Mouse (Mus musculus) adrenal gland, postnatal 4 days (tissue): ENCODE data around the gene Ush2a. TPM values are rescaled to one million over a fixed set of nuclear protein-coding genes. Genes with fewer than 3 reads are reported as not detected.

Source experiments
- DNase-seq, 2 experiments: peaks; one replicate each; pipeline ENCODE4 v3.0.0; 2021 to 2022; ENCODE audit warnings: low spot score in 2 of 2, mixed read lengths in 2 of 2
- total RNA-seq, 2 experiments: library from RNA; stranded (reverse); gene quantifications; 2 replicates each; pipeline ENCODE4 v1.2.3; 2021

Ush2a gene
- total RNA-seq, 2 experiments from 2014 or later, result 0.08 to 0.17 TPM

DNA sequence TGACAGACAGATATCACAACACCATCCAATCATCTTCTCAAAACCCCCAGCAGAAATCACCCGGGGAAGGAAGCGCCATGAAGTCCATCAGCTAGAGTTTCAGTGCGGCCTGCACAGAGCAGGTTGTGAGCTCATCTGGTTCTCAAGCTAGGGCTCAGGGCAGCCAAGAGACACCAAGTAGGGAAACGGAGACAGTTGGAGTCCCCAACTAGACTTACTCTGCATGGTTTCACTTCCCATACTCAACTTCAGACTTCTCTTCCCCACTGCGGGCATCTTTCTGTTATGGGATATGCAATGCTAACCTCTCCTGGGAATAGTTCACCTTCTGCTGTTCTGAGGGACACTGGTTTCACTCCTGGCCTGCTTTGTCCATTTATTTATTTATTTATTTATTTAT lies 277.8 kb downstream of the Ush2a start:
- DNase-seq, result no peak

DNA sequence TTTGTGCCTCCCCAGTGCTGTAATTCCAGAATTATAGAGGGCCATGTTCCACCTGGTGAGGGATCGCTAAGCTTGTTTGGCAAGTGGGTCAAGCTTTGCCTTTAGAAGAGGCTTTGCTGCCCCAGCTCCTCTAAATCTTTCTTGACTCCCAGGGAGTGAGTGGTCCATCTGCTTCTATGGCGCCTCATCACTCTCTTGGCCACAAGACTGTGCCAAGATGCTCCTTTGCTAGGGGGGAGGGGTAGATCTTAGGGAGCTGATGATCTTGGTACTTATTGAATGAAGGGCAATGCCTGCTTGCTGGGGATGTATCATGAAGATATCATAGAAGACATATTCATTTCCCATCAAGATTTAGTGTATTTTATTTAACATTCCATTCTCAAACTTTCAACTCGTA lies 279.7 kb downstream of the Ush2a start:
- no peak for DNase-seq

DNA sequence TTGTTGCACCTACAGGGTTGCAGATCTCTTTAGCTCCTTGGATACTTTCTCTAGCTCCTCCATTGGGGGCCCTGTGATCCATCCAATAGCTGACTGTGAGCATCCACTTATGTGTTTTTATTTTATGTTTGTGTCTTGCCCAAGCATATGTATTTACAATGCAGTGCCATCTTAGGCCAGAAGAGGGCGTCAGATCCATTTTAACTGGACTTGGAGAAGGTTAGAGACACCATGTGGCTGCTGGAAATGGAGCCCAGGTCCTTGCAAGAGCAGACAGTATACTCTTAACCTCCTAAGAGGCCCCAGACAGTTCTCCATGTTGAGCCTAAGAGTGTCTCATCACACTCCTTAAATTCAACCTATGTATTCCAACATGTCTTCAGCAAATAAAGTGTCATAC lies 281.5 kb downstream of the Ush2a start:
- DNase-seq, result no peak

DNA sequence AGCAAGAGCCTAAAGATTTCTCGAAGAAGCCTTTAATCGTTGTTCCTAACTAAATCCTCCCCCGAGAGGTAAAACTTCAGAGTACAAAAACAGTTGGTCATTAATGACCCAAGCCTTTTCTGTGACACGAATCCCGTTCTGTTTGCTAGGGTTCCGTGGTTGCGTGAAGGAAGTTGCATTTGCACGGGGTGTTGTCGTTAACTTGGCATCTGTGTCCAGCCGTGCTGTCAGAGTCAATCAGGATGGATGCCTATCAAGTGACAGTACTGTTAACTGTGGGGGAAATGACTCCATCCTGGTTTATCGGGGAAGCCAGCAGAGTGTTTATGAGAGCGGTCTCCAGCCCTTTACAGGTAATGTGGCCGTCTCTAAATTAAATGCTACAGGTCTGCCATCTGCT lies 287.9 kb downstream of the Ush2a start:
- no peak for DNase-seq

DNA sequence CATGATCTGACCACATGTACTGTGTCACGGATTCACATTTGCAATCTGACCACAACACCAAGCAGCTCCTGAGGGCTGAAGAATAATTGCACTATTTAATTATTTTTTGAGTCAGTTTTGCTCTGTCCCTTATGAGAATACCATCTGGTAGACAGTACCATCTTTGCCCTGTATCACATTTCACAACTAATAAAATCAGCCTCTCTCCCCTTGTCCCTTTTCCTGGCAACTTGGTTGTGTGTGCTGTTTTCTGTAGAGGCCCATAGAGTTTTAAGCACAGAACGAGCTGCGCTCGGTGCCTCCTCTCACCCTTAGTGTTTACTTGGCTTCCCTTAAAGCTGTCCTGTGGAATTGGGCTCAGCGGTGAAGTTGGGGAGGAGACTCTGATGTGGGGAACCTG lies 290.0 kb downstream of the Ush2a start:
- DNase-seq, result no peak

DNA sequence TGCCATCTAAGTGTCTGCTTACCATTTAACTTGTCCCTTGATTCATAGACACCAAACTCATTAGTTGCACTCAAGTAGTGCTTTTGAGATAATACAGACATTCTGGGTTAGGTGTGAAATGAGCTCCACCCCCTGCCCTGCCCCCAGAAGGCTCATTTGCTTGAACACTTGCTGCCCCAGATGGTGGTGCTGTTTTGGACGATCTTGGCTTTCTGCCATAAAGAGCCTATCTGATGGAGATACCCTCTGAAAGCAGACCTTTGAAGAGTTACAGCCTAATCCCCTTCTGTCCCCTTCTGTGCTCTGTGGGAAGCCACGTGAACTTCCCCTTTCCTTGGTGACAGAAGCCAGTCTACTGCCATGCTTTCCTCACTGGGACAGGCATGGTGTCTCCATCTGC lies 297.1 kb downstream of the Ush2a start:
- no peak for DNase-seq

DNA sequence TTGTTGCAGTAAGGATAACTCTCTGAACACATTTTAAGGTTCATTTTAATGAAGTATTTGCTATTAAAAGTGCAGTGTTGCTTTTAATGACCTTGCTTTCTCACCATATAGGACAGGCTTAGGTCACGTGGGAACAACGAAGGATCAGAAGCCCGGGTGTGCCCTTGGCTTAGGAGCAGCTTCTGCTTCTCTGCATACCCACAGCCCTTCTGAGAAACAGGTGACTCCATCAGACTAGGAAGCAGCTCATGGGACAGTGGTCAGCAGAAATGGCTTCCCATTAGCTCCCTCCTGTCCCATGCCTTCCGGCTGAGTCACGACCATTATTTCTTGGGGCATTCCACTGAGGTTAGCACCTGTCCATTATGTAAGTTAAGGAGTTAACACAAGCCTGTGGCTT lies 304.4 kb downstream of the Ush2a start:
- no peak for DNase-seq

DNA sequence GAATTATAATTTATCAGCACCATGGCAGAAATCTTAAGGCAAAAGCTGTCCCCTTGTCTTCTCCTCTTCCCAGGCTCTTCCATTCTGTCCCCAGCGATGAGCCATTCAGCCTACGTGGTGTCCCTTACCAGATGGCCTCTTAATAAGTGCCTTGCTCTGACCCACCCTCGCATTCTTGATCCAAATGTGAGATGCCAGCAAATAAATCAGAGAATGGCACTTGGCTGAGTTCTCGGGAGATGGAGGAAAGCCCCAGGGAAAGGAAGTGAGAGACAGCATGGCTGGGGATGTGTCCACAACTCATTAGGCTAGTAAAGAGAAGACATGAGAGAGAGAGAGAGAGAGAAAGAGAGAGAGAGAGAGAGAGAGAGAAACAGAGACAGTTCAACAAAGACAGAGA lies 305.7 kb downstream of the Ush2a start:
- no peak for DNase-seq

DNA sequence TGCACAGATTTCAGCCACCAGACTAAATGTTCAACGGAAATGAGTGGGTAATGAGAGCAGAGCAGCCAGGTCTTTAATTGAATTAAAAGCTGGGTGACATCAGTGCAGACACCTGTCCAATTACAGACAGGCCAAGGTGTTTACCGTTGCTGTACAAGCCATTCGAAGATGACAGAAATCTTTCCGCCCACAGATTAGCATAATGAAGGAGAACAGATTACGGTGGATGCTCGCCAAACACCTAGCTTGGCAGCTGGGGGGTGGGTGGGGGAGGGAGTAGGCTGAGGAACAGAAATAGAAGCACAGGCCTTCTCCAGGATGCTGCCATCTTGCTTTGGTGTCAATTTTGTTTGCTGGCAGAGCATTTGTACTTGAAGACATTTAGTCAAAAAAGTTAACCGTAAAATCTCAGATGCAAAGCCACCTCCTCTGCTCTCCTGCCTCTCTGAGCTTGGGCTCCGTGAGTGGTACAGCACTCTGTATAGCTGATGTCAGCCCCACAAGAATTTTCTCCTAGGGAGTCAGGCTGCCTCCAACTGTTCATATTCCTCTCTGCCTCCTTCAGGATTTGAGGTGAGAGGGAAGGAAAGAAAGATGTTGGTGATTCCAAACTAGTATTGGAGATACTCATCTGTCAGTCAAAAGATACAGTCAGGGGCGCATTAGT lies 306.6 kb downstream of the Ush2a start:
- no peak for DNase-seq

DNA sequence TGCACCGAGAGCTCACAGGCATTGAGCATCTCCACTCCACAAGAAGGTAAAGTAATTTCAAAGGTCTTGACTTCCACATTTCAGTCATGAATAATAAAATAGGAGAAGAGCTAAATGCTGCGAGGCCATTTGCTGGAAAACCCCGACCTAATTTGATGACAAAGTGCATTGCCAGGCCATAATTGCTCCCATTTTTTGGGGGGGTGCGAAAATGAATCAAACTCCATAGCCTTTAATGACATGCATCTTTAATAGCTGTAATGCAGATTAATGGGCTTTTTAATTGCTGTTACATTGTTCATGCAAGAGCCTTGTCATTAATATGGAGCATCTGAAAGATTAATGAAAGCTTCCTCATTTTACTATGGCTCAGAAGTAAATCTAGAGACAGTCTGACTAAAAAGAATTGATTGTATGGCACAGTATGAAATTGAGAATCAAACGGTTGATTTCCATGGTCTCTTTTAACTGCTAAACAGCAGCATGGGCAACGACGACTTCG lies 314.5 kb downstream of the Ush2a start:
- no peak for DNase-seq

DNA sequence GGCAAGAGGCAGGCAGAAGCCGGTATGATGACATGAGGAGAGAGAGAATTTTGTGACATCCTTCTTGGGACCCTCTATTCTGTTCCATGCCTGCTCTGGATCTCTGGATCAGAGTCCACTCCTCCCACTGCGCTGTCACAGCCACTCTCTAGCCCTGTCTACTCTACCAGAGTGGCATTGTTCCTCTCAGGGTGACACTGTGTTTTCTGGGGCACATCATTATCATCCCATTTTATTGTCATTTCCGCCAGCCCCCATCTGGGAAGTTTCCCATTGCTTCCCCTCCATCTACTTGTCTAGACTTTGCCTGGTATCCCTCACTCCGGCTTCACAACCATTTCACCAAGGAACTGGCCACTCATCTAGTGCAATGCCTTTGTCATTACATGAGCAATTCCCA lies 315.6 kb downstream of the Ush2a start:
- no peak for DNase-seq

DNA sequence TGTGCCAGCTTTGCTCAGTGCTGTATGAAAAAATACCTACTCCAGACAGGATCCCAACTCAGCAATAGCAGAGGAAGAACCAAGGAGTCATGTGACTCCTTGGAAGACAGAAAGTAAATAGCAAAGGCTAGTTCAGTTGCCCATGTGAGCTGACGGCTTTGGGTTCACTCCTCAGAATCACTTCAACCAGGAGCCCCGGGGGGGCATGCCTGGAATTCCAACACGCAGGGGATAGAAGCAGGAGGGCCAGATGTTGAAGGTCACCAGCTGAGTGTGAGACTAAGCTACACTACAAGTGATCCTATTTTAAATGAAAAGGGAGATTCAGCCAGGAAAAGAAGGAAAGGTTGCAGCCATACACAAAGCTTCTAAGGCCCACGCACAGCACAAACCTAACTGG lies 319.3 kb downstream of the Ush2a start:
- no peak for DNase-seq

DNA sequence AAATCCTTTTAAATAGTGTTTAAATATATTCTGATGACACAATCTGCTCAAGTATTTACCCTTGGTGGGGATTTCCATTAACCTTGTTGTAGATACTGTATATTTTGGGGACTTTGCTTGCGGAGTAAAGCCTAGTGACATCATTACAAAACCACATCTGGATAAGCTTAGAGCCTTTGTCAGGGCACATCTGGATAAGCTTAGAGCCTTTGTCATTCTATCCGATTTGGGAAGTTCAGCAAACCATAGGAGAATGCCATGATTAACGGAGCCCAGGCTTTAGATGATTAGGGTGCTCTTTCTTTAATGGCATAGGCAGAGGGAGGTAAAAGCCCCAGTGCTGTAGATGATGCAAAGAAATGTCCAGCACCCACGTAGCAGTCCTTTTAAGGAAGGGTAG lies 333.4 kb downstream of the Ush2a start:
- no peak for DNase-seq

DNA sequence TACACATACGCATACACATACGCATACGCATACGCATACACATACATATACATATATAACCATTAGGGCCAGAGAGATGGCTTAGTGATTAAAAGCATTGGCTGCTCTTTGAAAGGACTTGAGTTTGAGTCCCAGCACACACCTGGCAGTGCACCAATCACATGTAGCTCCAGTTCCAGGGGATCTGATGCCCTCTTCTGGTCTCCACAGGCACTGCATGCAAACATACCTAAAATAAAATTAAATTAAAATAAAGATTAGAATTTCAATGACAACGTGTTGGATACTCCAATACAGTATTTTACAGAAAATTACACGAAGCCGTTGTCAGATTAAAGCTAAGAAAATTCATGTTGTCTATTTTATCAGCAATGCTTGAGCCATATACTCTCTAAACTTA lies 336.2 kb downstream of the Ush2a start:
- DNase-seq, result no peak

DNA sequence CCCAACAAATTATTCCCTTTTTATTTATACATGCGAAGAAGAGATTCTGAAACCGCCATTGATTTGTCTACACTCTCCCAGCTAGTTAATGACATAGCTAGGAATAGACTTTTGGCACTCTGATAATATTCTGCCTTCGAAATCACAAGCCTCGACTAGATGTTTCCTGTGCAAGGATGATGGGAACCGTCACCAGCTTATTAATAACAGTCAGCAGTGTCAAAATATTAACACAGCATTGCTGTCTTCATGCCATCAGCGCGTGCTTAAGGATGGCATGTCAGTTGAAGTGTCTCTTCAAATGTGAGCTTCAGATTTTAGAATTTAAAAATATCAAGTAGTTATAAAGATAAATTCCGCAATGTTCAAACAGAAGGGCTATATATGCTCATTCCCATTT lies 337.3 kb downstream of the Ush2a start:
- DNase-seq, result no peak

DNA sequence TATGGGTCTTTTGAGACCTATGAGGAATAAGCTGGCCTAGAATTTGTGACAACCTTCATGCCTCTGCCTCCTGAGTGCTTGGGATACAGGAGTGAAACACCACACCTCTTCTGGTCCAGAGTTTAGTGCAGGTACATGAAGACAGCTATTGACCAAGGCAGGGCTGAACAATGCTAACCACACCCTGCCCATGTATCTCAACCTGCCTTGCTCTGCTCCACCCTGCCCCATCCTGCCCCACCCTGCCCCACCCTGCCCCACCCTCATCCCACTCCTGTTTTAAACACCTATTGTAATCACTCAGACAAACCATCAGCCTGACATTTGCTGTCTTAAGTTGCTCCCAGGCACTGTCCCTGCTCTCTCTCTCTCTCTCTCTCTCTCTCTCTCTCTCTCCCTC lies 344.6 kb downstream of the Ush2a start:
- DNase-seq, result no peak

DNA sequence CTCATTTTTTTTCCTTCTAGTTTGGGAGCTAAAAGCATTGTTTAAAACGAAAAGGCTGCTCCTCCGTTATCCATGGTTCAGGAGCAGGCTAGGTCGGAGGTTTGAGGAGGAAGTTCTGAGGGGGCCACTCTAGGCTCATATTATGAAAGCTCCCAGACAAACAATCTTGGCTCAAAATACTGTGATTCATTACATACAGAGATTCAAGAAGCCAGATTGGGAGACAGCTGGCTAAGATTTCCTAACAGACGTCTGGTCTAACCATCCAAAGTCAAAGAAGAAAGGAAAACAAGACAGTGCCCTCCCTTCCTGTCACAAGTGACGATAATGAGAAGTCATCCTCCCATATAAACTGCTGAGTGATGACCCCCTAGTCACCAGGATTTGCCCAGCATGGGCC lies 354.7 kb downstream of the Ush2a start:
- no peak for DNase-seq

DNA sequence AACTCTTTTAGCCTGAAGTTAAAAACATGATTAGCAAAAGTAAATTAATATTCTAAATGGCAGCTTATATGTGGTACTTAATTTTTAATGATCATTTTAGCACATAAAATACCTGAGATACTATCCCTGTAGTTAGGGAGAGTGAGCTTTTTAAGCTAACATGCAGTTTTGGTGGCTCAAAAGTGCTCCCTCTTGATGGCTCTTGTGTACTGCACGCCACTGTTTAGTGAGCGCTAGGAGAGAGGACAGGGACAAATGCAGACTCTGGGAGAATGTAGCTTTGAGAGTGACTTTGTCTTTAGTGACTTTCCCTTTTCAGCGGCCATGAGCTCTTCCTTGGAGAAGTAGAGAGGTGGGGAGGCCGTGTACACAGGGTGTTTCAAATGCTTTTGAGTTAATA lies 371.9 kb downstream of the Ush2a start:
- DNase-seq, result no peak

DNA sequence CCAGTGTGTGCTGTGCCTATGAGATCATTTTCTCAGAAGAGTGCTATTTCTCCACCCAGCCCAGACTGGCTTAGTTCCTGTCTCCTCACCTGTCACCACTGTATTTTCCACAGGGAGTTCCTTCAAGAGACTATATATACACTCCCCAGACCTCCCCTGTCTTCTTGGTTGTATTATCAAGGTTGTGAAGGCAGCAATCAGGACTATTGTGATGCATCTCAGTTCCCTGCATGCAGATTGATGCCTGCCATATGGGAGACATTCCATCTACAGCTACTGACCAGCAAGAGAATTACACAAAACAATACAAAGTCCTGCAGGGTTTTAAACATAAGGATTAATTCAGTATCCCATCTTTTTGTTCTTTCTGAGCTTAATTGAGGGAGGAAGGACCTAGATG lies 377.8 kb downstream of the Ush2a start:
- no peak for DNase-seq

DNA sequence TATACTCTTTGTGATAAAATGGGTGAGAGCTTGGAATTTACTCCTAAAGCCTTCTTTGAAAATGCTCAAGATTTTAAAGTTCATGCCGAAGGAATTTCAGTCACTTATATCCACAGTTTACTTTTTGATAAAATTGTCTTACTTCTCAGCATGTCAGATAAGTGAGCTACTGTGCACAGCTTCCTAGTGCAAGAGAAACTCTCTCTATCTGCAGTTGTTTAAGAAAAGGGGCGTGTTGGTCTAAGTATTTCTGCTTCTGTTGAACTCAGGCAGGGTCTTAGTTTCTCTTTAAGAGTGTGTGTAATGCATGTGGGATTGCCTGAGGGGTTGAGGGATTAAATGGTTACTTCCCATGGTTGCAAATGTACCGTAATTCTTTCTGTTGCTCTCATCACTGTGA lies 381.3 kb downstream of the Ush2a start:
- DNase-seq, result no peak

DNA sequence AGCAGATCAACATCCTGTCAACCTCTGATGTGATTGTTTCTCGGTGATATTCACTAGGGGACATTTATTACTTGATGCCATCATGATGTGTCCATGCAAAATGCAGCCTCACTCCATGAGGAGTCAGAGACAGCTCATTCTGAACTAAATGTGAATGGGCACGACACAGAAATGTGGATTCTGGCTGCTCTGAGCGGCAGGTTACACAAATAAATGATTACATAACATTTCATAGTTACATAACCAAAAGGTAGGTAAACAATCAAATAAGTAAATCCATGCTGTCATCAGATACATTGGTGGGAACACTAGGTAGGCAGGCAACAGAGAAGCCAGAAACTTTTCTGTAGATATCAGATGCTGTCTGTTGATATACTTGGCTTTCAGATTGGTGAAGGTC lies 391.2 kb downstream of the Ush2a start:
- no peak for DNase-seq

DNA sequence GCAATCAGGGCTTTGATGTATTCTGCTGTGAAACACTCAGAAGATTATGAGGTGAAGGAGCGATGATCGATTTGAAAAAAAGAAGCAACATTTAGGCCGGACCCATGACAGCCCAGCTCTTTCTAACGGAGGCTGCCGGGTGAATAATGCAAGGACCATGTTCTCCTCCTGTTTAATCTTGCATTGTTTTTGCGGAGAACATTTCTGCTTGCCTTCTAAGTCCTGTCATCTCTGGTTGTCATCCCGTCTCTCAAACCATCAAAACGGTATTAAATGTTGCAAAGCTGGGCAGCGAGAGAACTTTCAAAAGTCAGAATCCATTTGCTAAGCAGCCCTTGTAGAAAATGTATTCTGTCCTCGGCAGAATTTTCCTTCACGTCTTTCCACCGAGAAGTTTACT lies 394.3 kb downstream of the Ush2a start:
- DNase-seq, result no peak

DNA sequence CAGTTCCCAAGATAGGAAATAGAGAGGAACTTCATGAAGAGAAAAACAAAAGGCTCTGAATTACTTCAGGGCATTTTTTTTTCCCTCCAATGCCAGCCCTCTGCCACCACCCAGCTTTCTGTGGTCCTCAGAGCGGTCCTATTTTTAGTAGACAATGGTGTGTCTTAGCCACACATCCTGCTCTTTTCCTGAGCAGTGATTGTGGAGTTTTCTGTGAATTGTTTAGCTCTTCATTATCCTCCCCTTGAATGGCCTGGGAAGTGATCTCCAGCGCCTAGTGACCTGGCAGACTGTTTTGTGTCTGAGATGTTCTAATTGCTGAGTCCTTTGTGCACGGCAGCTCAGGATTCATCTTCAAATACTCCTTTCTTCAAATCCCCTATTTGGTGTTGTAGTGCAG lies 397.3 kb downstream of the Ush2a start:
- no peak for DNase-seq

DNA sequence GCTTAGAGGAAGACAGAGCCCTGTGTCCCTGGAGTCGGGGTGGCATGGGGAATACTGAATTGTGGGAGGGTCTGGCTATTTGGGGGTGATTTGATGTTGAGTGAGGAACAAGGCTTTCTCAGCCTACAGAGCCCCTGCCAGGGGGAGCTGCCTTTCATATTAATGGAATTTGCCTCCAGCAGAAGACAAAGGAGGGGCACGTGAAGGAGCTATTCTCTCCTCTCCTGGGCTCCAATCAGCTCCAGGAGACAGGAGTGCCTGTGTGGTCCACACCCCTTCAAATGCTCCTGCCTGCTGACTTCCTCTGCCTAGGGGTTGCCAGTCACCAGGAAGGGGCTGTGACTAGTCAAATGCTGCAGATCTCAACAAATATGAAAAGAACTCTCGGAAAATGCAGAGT lies 398.5 kb downstream of the Ush2a start:
- no peak for DNase-seq
